Mouse (Mus musculus) heart, embryonic 13.5 days (tissue): ENCODE results near the gene Smurf2. TPM values are rescaled to one million over a fixed set of nuclear protein-coding genes. Genes with fewer than 3 reads are reported as not detected.

Experiments
- ATAC-seq: fragments of 200-750 bp; cut with Nextera tagmentation; 2 replicates; pipeline ENCODE4 v1.8.0; 2017; ENCODE audit warnings: moderate TSS enrichment; ENCODE audit not compliant: insufficient number of reproducible peaks, low FRiP score, low TSS enrichment; ENCODE audit errors: extremely low read depth
- H3K27ac ChIP-seq: fragments of 300-500 bp; sonication (generic); replicated peaks from 2 replicates; pipeline ENCODE4 v1.5.1; 2015; ENCODE audit warnings: moderate library complexity, mild to moderate bottlenecking, inconsistent platforms
- H3K27me3 ChIP-seq: fragments of 300-500 bp; sonication (generic); replicated peaks from 2 replicates; pipeline ENCODE4 v1.6.1; 2015; ENCODE audit warnings: mild to moderate bottlenecking, inconsistent platforms
- H3K36me3 ChIP-seq: fragments of 300-500 bp; sonication (generic); 2 replicates; pipeline ENCODE4 v1.6.1; 2015; ENCODE audit warnings: mild to moderate bottlenecking, inconsistent platforms
- H3K4me1 ChIP-seq: fragments of 300-500 bp; sonication (generic); 2 replicates; pipeline ENCODE4 v1.6.1; 2015; ENCODE audit warnings: inconsistent platforms
- H3K4me2 ChIP-seq: fragments of 300-500 bp; sonication (generic); 2 replicates; pipeline ENCODE4 v1.6.1; 2015; ENCODE audit warnings: inconsistent platforms, mild to moderate bottlenecking, moderate library complexity
- H3K4me3 ChIP-seq: fragments of 300-500 bp; sonication (generic); 2 replicates; pipeline ENCODE4 v1.5.1; 2015; ENCODE audit warnings: moderate library complexity, mild to moderate bottlenecking, inconsistent platforms
- H3K9ac ChIP-seq: fragments of 300-500 bp; sonication (generic); 2 replicates; pipeline ENCODE4 v1.6.1; 2015; ENCODE audit warnings: inconsistent platforms, mild to moderate bottlenecking, moderate library complexity
- H3K9me3 ChIP-seq: fragments of 300-500 bp; sonication (generic); 2 replicates; pipeline ENCODE4 v1.6.1; 2016; ENCODE audit warnings: inconsistent platforms
- WGBS: fragments of 180-500 bp; shearing (Covaris S2); methylation state at CpG from one replicate; pipeline ENCODE4 v1.1.7; 2015; ENCODE audit warnings: mixed read lengths; 5-methylcytosine and 5-hydroxymethylcytosine counted together
- polyA plus RNA-seq: library from polyadenylated mRNA; unstranded; fragments of >200 nt; fragmentation: Nextera tagmentation; extraction: Ambion mirVana; gene quantifications from 2 replicates; pipeline ENCODE4 v1.2.1, GENCODE M21; 2015

Smurf2 gene
- polyA plus RNA-seq, result 9.7 and 10.2 TPM in 2 replicates

GRCm38 (mm10) chr11:106920551-106921379 is at the start of gene Smurf2:
Smurf2 (minus strand) TSS chr11:106920715.
- Histone ChIP-seq H3K4me1 (peaks cover 29% of the 10 kb centered on the region), H3K4me3 (peak within 1 kb of the TSS; percentile 93), H3K9ac (peak within 1 kb of the TSS; percentile 99), H3K27me3 (no peaks in the 10 kb centered on the region), H3K36me3 (no peaks in the 10 kb centered on the region), H3K9me3 (no peaks in the 10 kb centered on the region), H3K4me2 (peak within 1 kb of the TSS; percentile 87), H3K27ac (peak within 1 kb of the TSS; percentile 94)
- WGBS, result 2% methylated on average over 55 of the region's 72 CpGs
- ATAC-seq, result peak; percentile 93

- Histone ChIP-seq H3K4me3 (no peak overlapping the region), H3K9me3 (no peaks in the 10 kb centered on the region), H3K4me2 (no peak overlapping the region), H3K9ac (no peak overlapping the region), H3K27me3 (no peaks in the 10 kb centered on the region), H3K27ac (no peak overlapping the region), H3K4me1 (peaks cover 6% of the 10 kb centered on the region; the same call in 1 of the 2 replicates), H3K36me3 (no peaks in the 10 kb centered on the region)
- 81% methylated on average over 8 of the region's 8 CpGs for WGBS
- no peak for ATAC-seq
Observed at GRCm38 (mm10) chr11:106969798-106970197, 49.3 kb upstream of the Smurf2 start.

- no peak overlapping the region for H3K4me2 ChIP-seq
- no peak overlapping the region for H3K4me3 ChIP-seq
- no peaks in the 10 kb centered on the region for H3K36me3 ChIP-seq
- H3K27me3 ChIP-seq, result no peaks in the 10 kb centered on the region
- ATAC-seq, result no peak
- peaks cover 6% of the 10 kb centered on the region; the same call in 1 of the 2 replicates for H3K4me1 ChIP-seq
- H3K27ac ChIP-seq, result peak overlapping the region; percentile 76
- H3K9ac ChIP-seq, result no peak overlapping the region
- 42% methylated on average over 10 of the region's 10 CpGs for WGBS
- no peaks in the 10 kb centered on the region for H3K9me3 ChIP-seq
Observed at GRCm38 (mm10) chr11:106967630-106968029, 47.1 kb upstream of the Smurf2 start.

GRCm38 (mm10) chr11:106965881-106966280 is 45.4 kb upstream of the Smurf2 start:
- H3K27me3 ChIP-seq, result no peaks in the 10 kb centered on the region
- 80% methylated on average over 4 of the region's 4 CpGs for WGBS
- no peak for ATAC-seq

GRCm38 (mm10) chr11:106962310-106962709 is 41.8 kb upstream of the Smurf2 start:
- peaks cover 28% of the 10 kb centered on the region for H3K4me1 ChIP-seq
- 0 out of 2 replicates have a peak, but pooled peaks cover 5% of the 10 kb centered on the region for H3K9me3 ChIP-seq
- H3K36me3 ChIP-seq, result no peaks in the 10 kb centered on the region
- H3K27me3 ChIP-seq, result no peaks in the 10 kb centered on the region
- H3K27ac ChIP-seq, result peak overlapping the region; percentile 59
- no peak overlapping the region for H3K9ac ChIP-seq
- ATAC-seq, result no peak
- WGBS, result 83% methylated on average over 9 of the region's 9 CpGs
- no peak overlapping the region for H3K4me3 ChIP-seq
- H3K4me2 ChIP-seq, result no peak overlapping the region

More at GRCm38 (mm10) chr11:106965881-106966280, 45.4 kb upstream of the Smurf2 start:
- Histone ChIP-seq H3K4me1 (peaks cover 19% of the 10 kb centered on the region), H3K9ac (no peak overlapping the region), H3K9me3 (no peaks in the 10 kb centered on the region), H3K36me3 (no peaks in the 10 kb centered on the region), H3K4me3 (no peak overlapping the region), H3K4me2 (no peak overlapping the region), H3K27ac (no peak overlapping the region)

- ATAC-seq, result no peak
- no peak overlapping the region for H3K4me2 ChIP-seq
- peaks cover 27% of the 10 kb centered on the region for H3K4me1 ChIP-seq
- H3K27me3 ChIP-seq, result no peaks in the 10 kb centered on the region
- no peak overlapping the region for H3K9ac ChIP-seq
- H3K9me3 ChIP-seq, result 0 out of 2 replicates have a peak, but pooled peaks cover 5% of the 10 kb centered on the region
- H3K4me3 ChIP-seq, result no peak overlapping the region
- no peaks in the 10 kb centered on the region for H3K36me3 ChIP-seq
- 60% methylated on average over 13 of the region's 13 CpGs for WGBS
- peak overlapping the region; percentile 59 for H3K27ac ChIP-seq
Observed at GRCm38 (mm10) chr11:106961471-106962081, 41.1 kb upstream of the Smurf2 start.

GRCm38 (mm10) chr11:106959121-106959520 is 38.6 kb upstream of the Smurf2 start:
- no peak overlapping the region for H3K4me2 ChIP-seq
- ATAC-seq, result no peak
- no peaks in the 10 kb centered on the region for H3K36me3 ChIP-seq
- H3K4me3 ChIP-seq, result no peak overlapping the region
- peaks cover 33% of the 10 kb centered on the region for H3K4me1 ChIP-seq
- H3K27me3 ChIP-seq, result no peaks in the 10 kb centered on the region
- WGBS, result 88% methylated on average over 5 of the region's 5 CpGs
- H3K9me3 ChIP-seq, result 0 out of 2 replicates have a peak, but pooled peaks cover 5% of the 10 kb centered on the region
- no peak overlapping the region for H3K9ac ChIP-seq
- H3K27ac ChIP-seq, result no peak overlapping the region

GRCm38 (mm10) chr11:106958407-106959071 is 38.0 kb upstream of the Smurf2 start:
- 0 out of 2 replicates have a peak, but pooled peaks cover 5% of the 10 kb centered on the region for H3K9me3 ChIP-seq
- H3K36me3 ChIP-seq, result no peaks in the 10 kb centered on the region
- no peak for ATAC-seq
- WGBS, result 55% methylated on average over 6 of the region's 6 CpGs
- peaks cover 35% of the 10 kb centered on the region for H3K4me1 ChIP-seq
- no peak overlapping the region for H3K4me2 ChIP-seq
- peak overlapping the region; percentile 82 for H3K27ac ChIP-seq
- no peaks in the 10 kb centered on the region for H3K27me3 ChIP-seq
- no peak overlapping the region for H3K4me3 ChIP-seq
- no peak overlapping the region for H3K9ac ChIP-seq

- 50% methylated on average over 12 of the region's 12 CpGs for whole genome bisulfite sequencing
- ATAC-seq, result no peak; the same call in 1 of the 2 replicates
- H3K9ac ChIP-seq, result no peak overlapping the region
- 0 out of 2 replicates have a peak, but pooled peaks cover 5% of the 10 kb centered on the region for H3K9me3 ChIP-seq
- no peak overlapping the region for H3K4me3 ChIP-seq
- H3K27ac ChIP-seq, result peak overlapping the region; percentile 82
- H3K4me1 ChIP-seq, result peaks cover 34% of the 10 kb centered on the region
- peak overlapping the region; percentile 33 for H3K4me2 ChIP-seq
- H3K27me3 ChIP-seq, result no peaks in the 10 kb centered on the region
- no peaks in the 10 kb centered on the region for H3K36me3 ChIP-seq
Observed at GRCm38 (mm10) chr11:106957271-106957980, 36.9 kb upstream of the Smurf2 start.

GRCm38 (mm10) chr11:106954566-106954965 is 34.1 kb upstream of the Smurf2 start:
- H3K4me1 ChIP-seq, result peaks cover 21% of the 10 kb centered on the region
- H3K27me3 ChIP-seq, result no peaks in the 10 kb centered on the region
- 0 out of 2 replicates have a peak, but pooled peaks cover 5% of the 10 kb centered on the region for H3K9me3 ChIP-seq
- no peak overlapping the region for H3K4me2 ChIP-seq
- H3K9ac ChIP-seq, result peak overlapping the region; percentile 14; the same call in 1 of the 2 replicates
- no peak for ATAC-seq
- H3K27ac ChIP-seq, result no peak overlapping the region
- no peak overlapping the region for H3K4me3 ChIP-seq
- no peaks in the 10 kb centered on the region for H3K36me3 ChIP-seq
- WGBS, result 54% methylated on average over 8 of the region's 8 CpGs
